8 mouse cellular contexts compared by ENCODE assay signal in genomic region chr6:89553012-89553704, GRCm38 (mm10). TPM values are rescaled to one million over a fixed set of nuclear protein-coding genes. Genes with fewer than 3 reads are reported as not detected.
DNase-seq lines count a peak whose midpoint lies in the region; ATAC-seq lines count a peak whose summit lies in the region.

No protein-coding gene starts in this region.

- no peaks in the 10 kb centered on the region for H3K9me3 ChIP-seq in liver, embryonic 12.5 days (replicated peaks)
- no peaks in the 10 kb centered on the region for H3K9me3 ChIP-seq in limb, embryonic 11.5 days (ENCODE audit: control insufficient read depth, low read length)
- H3K9me3 ChIP-seq in stomach, embryonic 15.5 days = no peaks in the 10 kb centered on the region

- peak; percentile 67 for DNase-seq in liver
- peak; percentile 85 for DNase-seq in embryo, embryonic 11 days
- peak; percentile 36 to 76 for DNase-seq in kidney, adult 8-10 months
- peak; percentile 90 for DNase-seq in limb, embryonic 11.5 days (ENCODE audit: low spot score)
- peak; percentile 83 for DNase-seq in neural tube, embryonic 10.5 days (ENCODE audit: extremely low spot score, low spot score)

- no peak for ATAC-seq in liver, embryonic 12.5 days
- peak; percentile 79 for ATAC-seq in granulocyte monocyte progenitor cell, adult 5-6 weeks (replicated peaks; ENCODE audit: poor library complexity, severe bottlenecking)
- ATAC-seq in limb, embryonic 11.5 days (ENCODE audit: insufficient number of reproducible peaks, low FRiP score, low TSS enrichment, low read depth) = peak; percentile 60; the same call in 1 of the 2 replicates
- ATAC-seq in stomach, embryonic 15.5 days (ENCODE audit: insufficient read depth, low FRiP score, low read depth) = peak; percentile 63; the same call in 1 of the 2 replicates

- no peak overlapping the region for H3K4me2 ChIP-seq in liver, embryonic 12.5 days
- H3K4me2 ChIP-seq in limb, embryonic 11.5 days (ENCODE audit: low read depth, severe bottlenecking) = no peak overlapping the region
- no peak overlapping the region for H3K4me2 ChIP-seq in stomach, embryonic 15.5 days

- 14% methylated on average over 4 of the region's 4 CpGs for WGBS in liver, embryonic 12.5 days (ENCODE audit: insufficient replicate concordance)
- WGBS in limb, embryonic 11.5 days = 10% methylated on average over 4 of the region's 4 CpGs
- WGBS in stomach, embryonic 15.5 days = 9% methylated on average over 4 of the region's 4 CpGs

- peaks cover 5% of the 10 kb centered on the region; the same call in 1 of the 2 replicates for H3K4me1 ChIP-seq in liver, embryonic 12.5 days
- H3K4me1 ChIP-seq in limb, embryonic 11.5 days (ENCODE audit: control insufficient read depth, insufficient read depth, low read length) = no peaks in the 10 kb centered on the region
- H3K4me1 ChIP-seq in stomach, embryonic 15.5 days = no peaks in the 10 kb centered on the region

- no peaks in the 10 kb centered on the region for H3K27me3 ChIP-seq in liver, embryonic 12.5 days (replicated peaks)
- no peaks in the 10 kb centered on the region for H3K27me3 ChIP-seq in limb, embryonic 11.5 days (ENCODE audit: control insufficient read depth, insufficient read depth, low read length)
- no peaks in the 10 kb centered on the region for H3K27me3 ChIP-seq in stomach, embryonic 15.5 days (replicated peaks)

- H3K27ac ChIP-seq in liver, embryonic 12.5 days = no peak overlapping the region
- H3K27ac ChIP-seq in limb, embryonic 11.5 days (replicated peaks; ENCODE audit: low read depth, low read length) = no peak overlapping the region
- no peak overlapping the region for H3K27ac ChIP-seq in stomach, embryonic 15.5 days

- no peaks in the 10 kb centered on the region for H3K36me3 ChIP-seq in liver, embryonic 12.5 days
- no peaks in the 10 kb centered on the region for H3K36me3 ChIP-seq in limb, embryonic 11.5 days (ENCODE audit: control insufficient read depth, insufficient read depth, low read length)
- no peaks in the 10 kb centered on the region for H3K36me3 ChIP-seq in stomach, embryonic 15.5 days

- no peak overlapping the region for H3K4me3 ChIP-seq in liver, embryonic 12.5 days
- H3K4me3 ChIP-seq in limb, embryonic 11.5 days (ENCODE audit: low read depth, low read length) = no peak overlapping the region
- no peak overlapping the region for H3K4me3 ChIP-seq in stomach, embryonic 15.5 days (replicated peaks)

- no peak overlapping the region for H3K9ac ChIP-seq in liver, embryonic 12.5 days
- no peak overlapping the region for H3K9ac ChIP-seq in limb, embryonic 11.5 days (ENCODE audit: low read length)
- no peak overlapping the region for H3K9ac ChIP-seq in stomach, embryonic 15.5 days

RNA-seq across cellular contexts. Expression of gene Chchd6, which starts 42.3 kb away (rescaled TPM):
- polyA plus RNA-seq in liver, embryonic 12.5 days (2016; fragmentation: Nextera tagmentation; extraction: Ambion mirVana) = 25.5 and 27.7 TPM in 2 replicates
- total RNA-seq in granulocyte monocyte progenitor cell, adult 5-6 weeks (2014; fragmentation: Nextera tagmentation) = 9.8 and 13.5 TPM in 2 replicates
- 10.6 and 15.3 TPM in 2 replicates for total RNA-seq in granulocyte monocyte progenitor cell, adult 5-6 weeks (2017)
- polyA plus RNA-seq in limb, embryonic 11.5 days (2014; fragmentation: Nextera tagmentation; extraction: Ambion mirVana) = 61.8 and 66.9 TPM in 2 replicates
- polyA plus RNA-seq in stomach, embryonic 15.5 days (2015; fragmentation: Nextera tagmentation; extraction: Ambion mirVana) = 42.7 and 44.0 TPM in 2 replicates
